Mouse (Mus musculus) lung, postnatal 0 days (tissue): ENCODE results near the gene Slc2a13. TPM values are rescaled to one million over a fixed set of nuclear protein-coding genes. Genes with fewer than 3 reads are reported as not detected.

Experiments
- ATAC-seq: fragments of 200-750 bp; cut with Nextera tagmentation; 2 replicates; pipeline ENCODE4 v1.8.0; 2017; ENCODE audit warnings: moderate library complexity
- DNase-seq: peaks from one replicate; pipeline ENCODE4 v3.0.0-alpha.2; 2016; ENCODE audit warnings: low spot score
- H3K27ac ChIP-seq: fragments of 300-500 bp; sonication (generic); 2 replicates; pipeline ENCODE4 v1.5.1; 2014; ENCODE audit warnings: antibody characterized with exemption, mild to moderate bottlenecking, low read length, mixed read lengths
- H3K27me3 ChIP-seq: fragments of 300-500 bp; sonication (generic); replicated peaks from 2 replicates; pipeline ENCODE4 v1.6.1; 2014; ENCODE audit warnings: low read length, mixed read lengths; ENCODE audit not compliant: insufficient read depth
- H3K36me3 ChIP-seq: fragments of 300-500 bp; sonication (generic); 2 replicates; pipeline ENCODE4 v1.6.1; 2014; ENCODE audit warnings: low read length, mixed read lengths; ENCODE audit not compliant: insufficient read depth
- H3K4me1 ChIP-seq: fragments of 300-500 bp; sonication (generic); 2 replicates; pipeline ENCODE4 v1.6.1; 2014; ENCODE audit warnings: antibody characterized with exemption, low read depth, low read length, mixed read lengths; ENCODE audit not compliant: insufficient read depth
- H3K4me2 ChIP-seq: fragments of 300-500 bp; sonication (generic); replicated peaks from 2 replicates; pipeline ENCODE4 v1.6.1; 2014; ENCODE audit warnings: low read depth, mild to moderate bottlenecking, low read length, moderate library complexity, mixed read lengths
- H3K4me3 ChIP-seq: fragments of 300-500 bp; sonication (generic); 2 replicates; pipeline ENCODE4 v1.5.1; 2014; ENCODE audit warnings: low read depth, low read length
- H3K9ac ChIP-seq: fragments of 300-500 bp; sonication (generic); replicated peaks from 2 replicates; pipeline ENCODE4 v1.6.1; 2014; ENCODE audit warnings: low read depth, mild to moderate bottlenecking
- H3K9me3 ChIP-seq: fragments of 300-500 bp; sonication (generic); 2 replicates; pipeline ENCODE4 v1.6.1; 2016; ENCODE audit warnings: low read length, mixed read lengths
- CTCF ChIP-seq: IDR thresholded peaks from 2 replicates; pipeline ENCODE4 v1.5.1; 2016; ENCODE audit warnings: antibody characterized with exemption, mild to moderate bottlenecking
- EP300 ChIP-seq: IDR thresholded peaks from 2 replicates; pipeline ENCODE4 v1.6.1; 2016; ENCODE audit warnings: antibody characterized with exemption, mild to moderate bottlenecking, control low read depth
- WGBS: fragments of 180-500 bp; shearing (Covaris S2); extraction: QIAGEN DNeasy Blood & Tissue Kit; methylation state at CpG from one replicate; pipeline ENCODE4 v1.1.7; 2014; 5-methylcytosine and 5-hydroxymethylcytosine counted together
- polyA plus RNA-seq: library from polyadenylated mRNA; unstranded; fragments of >200 nt; fragmentation: Nextera tagmentation; extraction: Ambion mirVana; gene quantifications from 2 replicates; pipeline ENCODE4 v1.2.1, GENCODE M21; 2015

Slc2a13 gene
- polyA plus RNA-seq, 1 experiment from 2014 or later, result 1.1 TPM

DNA sequence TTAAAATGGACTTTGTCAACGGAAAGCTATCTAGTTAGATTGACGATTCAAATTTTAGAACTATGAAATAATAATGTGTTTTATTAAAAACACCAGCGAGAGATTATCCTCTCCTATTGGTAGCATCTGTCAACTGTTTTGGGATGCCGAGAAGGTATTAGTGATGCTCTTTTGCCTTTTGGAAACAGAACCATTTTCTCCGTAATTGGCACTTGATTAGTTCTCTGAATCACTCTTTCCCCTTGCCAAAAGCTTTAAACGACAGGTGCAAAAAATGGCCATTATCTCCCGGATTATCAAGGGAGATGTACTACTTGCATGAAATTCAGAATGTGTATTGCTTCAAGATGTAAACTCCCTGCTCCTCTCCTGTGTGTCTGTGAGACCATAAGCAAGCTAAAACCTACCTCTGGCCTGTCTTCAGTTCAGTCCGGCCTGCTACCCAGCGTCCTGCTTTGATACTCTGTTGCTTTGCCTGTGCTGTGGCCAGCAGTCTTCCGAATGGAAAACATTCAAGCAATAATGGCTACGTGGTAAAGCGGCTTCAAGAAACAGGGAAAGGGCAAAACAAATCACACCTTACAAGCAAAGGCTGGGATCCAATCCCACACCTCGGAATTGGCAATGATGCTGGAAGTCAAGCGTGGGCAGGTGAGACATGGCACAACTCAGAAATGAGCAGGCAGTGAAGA lies 93.0 kb downstream of the Slc2a13 start:
- Histone ChIP-seq H3K27me3 (no peaks in the 10 kb centered on the region), H3K9me3 (no peaks in the 10 kb centered on the region), H3K4me2 (no peak overlapping the region), H3K4me1 (no peaks in the 10 kb centered on the region), H3K36me3 (no peaks in the 10 kb centered on the region), H3K4me3 (no peak overlapping the region), H3K27ac (no peak overlapping the region), H3K9ac (no peak overlapping the region)
- ATAC-seq, result no peak
- no peak for TF ChIP-seq EP300
- TF ChIP-seq CTCF, result no peak
- DNase-seq, result no peak
- 90% methylated on average over 14 of the region's 14 CpGs for WGBS

- Histone ChIP-seq H3K4me3 (no peak overlapping the region), H3K27ac (no peak overlapping the region), H3K36me3 (no peaks in the 10 kb centered on the region), H3K4me2 (no peak overlapping the region), H3K9ac (no peak overlapping the region), H3K4me1 (no peaks in the 10 kb centered on the region), H3K27me3 (no peaks in the 10 kb centered on the region), H3K9me3 (no peaks in the 10 kb centered on the region)
- DNase-seq, result peak; percentile 79
- TF ChIP-seq CTCF (peak; percentile 85), EP300 (no peak)
- ATAC-seq, result 0 out of 2 replicates have a peak, but pooled peaks have one; percentile 25
- WGBS, result 32% methylated on average over 5 of the region's 5 CpGs
These were observed 95.3 kb downstream of the Slc2a13 start for GRCm38 (mm10) chr15:91477766-91478165.

GRCm38 (mm10) chr15:91473690-91474409 lies 99.2 kb downstream of the Slc2a13 start:
- Histone ChIP-seq H3K4me2 (no peak overlapping the region), H3K36me3 (no peaks in the 10 kb centered on the region), H3K4me1 (no peaks in the 10 kb centered on the region), H3K27ac (no peak overlapping the region), H3K9ac (no peak overlapping the region), H3K27me3 (no peaks in the 10 kb centered on the region), H3K9me3 (no peaks in the 10 kb centered on the region), H3K4me3 (no peak overlapping the region)
- ATAC-seq (no peak), DNase-seq (no peak)
- TF ChIP-seq CTCF, result no peak
- TF ChIP-seq EP300, result no peak
- 87% methylated on average over 2 of the region's 2 CpGs for WGBS

DNA sequence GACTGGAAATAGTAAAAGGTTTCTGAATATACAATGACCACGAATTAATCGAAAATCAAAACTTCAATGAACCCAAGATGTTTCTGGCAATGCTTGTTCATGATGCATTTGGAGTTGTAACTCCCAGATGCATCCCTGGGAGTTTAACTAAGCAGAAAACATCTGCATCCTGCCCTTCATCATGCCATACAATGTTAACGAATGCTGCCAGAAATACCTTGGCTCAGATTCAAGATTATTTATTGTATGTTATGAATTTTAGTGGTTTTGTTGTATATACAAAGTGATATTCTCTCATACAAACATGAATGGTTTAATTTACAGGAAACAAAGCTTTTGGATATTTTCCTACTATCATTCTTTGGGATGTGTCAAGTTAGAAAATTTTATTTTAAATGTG lies 107.7 kb downstream of the Slc2a13 start:
- Histone ChIP-seq H3K27ac (no peak overlapping the region), H3K36me3 (no peaks in the 10 kb centered on the region), H3K4me2 (no peak overlapping the region), H3K9me3 (no peaks in the 10 kb centered on the region), H3K27me3 (no peaks in the 10 kb centered on the region), H3K4me1 (no peaks in the 10 kb centered on the region), H3K9ac (no peak overlapping the region), H3K4me3 (no peak overlapping the region)
- TF ChIP-seq EP300 (no peak), CTCF (no peak)
- ATAC-seq (no peak), DNase-seq (no peak)
- 42% methylated on average over 3 of the region's 3 CpGs for WGBS

- Histone ChIP-seq H3K4me2 (no peak overlapping the region), H3K9me3 (no peaks in the 10 kb centered on the region), H3K27me3 (no peaks in the 10 kb centered on the region), H3K36me3 (no peaks in the 10 kb centered on the region), H3K9ac (no peak overlapping the region), H3K4me1 (no peaks in the 10 kb centered on the region), H3K4me3 (no peak overlapping the region), H3K27ac (no peak overlapping the region)
- DNase-seq, result peak; percentile 29
- WGBS, result 58% methylated on average over 10 of the region's 10 CpGs
- peak; percentile 57 for ATAC-seq
- TF ChIP-seq EP300, result peak; percentile 42
- no peak for TF ChIP-seq CTCF
These were observed 109.1 kb downstream of the Slc2a13 start for GRCm38 (mm10) chr15:91463857-91464435.

DNA sequence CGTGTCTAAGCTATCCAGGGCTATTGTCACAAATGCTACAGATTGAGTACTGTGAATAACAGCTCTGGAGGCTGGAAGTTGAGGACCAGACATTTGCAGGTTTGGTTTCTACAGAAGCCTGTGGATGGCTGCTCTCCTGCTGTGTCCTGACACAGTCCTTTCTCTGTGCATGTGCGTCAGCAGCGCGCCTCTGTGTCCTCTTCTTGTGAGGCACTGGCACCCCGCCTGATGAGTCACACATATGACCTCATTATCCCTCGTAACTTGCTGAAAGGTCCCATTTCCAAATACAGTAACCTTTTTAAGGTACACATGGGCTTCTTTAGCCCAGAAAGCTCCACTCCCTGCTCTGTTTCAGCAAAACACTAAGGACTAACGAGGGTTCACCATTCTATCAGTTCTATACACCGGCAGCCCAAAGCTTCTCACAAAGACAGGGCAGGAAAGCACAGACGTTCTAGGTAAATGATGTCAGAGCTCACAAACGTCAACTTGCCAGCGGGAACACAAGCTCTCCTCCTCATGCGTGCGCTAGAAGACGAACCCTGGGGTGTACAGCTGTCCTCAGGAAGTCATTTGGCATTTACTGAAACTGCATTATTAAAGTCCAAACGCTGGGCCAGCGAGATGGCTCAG lies 109.9 kb downstream of the Slc2a13 start:
- Histone ChIP-seq H3K4me1 (no peaks in the 10 kb centered on the region), H3K9ac (no peak overlapping the region), H3K9me3 (no peaks in the 10 kb centered on the region), H3K4me2 (no peak overlapping the region), H3K4me3 (no peak overlapping the region), H3K27me3 (no peaks in the 10 kb centered on the region), H3K27ac (no peak overlapping the region), H3K36me3 (no peaks in the 10 kb centered on the region)
- peak; percentile 48 for DNase-seq
- TF ChIP-seq EP300 (peak; percentile 26; the same call in 1 of the 2 replicates), CTCF (no peak)
- ATAC-seq, result peak; percentile 71
- 59% methylated on average over 16 of the region's 16 CpGs for WGBS
